Mouse (Mus musculus): ENCODE measurements around the gene Angptl6.
A peak's percentile ranks its signal among the peaks of the same experiment; 100 is the strongest.

The Angptl6 gene

DNA sequence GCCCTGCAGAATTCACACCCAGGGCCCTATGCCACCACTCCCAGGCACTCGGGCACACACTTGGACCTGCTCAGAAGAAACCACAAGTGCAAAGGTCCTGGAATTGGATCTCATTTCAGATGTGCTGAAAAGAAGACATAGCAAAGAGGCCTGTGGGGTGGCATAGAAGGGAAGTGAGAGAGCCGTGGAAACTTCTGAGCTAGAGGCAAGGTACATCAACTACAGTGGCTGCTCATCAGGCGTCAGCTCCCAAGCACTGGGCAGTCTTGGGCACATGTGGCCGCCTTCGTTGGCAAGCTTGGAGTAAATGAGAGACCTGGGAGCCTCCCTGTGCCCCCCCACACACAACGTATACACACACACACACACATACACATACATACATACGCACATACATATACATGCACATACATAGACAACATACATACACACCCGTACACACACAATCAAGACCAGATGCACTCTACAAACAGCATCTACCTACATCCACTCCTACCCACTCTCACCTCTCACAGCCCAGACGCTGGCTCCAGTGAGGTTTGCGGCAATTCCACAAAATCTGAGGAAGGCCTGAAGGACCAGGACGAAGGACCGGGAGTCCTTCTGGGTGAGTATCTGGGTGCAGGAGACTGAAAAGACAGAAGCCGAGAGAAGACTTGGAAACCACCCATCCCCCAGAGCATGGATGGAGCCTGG, at the start of gene Angptl6:
Angptl6 (minus strand) TSS at position 631 of the 696 bp plus-strand sequence.
- peak; percentile 69 for DNase-seq

DNA sequence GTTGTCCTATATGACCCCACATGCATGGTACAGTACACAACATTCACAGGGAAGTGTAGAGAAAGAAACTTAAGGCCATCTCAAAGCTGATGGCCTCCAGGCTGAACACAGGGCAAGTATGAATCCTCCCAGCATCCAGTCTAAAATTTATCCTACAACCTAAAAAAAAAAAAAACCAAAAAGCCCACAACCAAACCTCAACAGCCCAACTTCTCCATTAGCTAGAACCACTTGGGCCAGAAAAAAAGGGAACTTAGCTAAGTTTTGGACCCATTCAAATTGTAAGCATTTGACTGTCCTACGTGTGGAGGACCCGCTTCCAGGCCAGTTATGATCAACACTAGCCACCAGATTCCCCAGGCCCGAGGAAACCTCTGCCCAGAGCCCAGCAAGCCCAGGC, 43.7 kb upstream of the Angptl6 start:
- DNase-seq = no peak

DNA sequence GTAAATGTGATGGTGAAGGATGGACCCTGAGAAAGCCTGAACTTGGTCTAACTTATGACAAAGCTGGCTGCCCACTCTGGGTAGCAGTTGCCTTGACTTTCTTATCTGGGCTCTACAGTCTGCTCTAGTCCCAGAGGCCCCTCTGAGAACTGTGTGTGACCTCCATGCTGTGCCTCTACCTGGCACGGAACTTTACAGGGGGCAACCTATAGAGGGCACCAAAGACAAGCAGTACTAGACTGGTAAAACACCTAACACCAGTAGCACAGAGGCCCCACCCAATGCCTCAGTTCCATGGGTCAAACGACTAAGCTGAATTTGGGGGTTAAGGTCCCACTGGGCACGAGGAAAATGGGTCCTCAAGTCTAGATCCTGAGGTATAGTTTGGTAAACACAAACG, 36.6 kb upstream of the Angptl6 start:
- no peak for DNase-seq

DNA sequence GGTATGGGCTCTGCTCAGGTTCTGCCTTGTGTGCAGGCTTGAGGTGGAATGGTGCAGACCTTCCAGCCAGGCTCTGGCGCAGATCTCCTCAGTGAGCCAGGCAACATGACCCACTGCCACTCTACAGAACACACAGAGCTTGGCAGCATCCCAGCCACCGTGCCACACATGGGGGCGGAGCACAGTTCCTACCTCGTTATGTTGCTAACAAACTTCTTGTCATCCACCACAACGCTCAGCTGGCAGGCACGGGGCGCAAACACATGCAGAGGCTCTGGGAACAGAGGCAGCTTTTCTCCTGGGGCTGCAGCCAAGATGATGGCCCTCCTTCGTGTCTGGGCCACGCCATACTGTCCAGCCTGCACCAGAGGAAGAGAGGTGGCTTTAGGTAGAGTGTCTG, 30.4 kb upstream of the Angptl6 start:
- DNase-seq = no peak

GRCm38 (mm10) chr9:20902174-20902491, 22.6 kb upstream of the Angptl6 start:
- DNase-seq = no peak

GRCm38 (mm10) chr9:20901466-20902173, 22.1 kb upstream of the Angptl6 start:
- DNase-seq = no peak

- peak; percentile 82 for DNase-seq
Measured at GRCm38 (mm10) chr9:20898511-20899073, 19.1 kb upstream of the Angptl6 start, which contains the start of gene Eif3g. TSS of gene Eif3g (minus strand) at chr9:20898623.

- no peak for DNase-seq
Measured at GRCm38 (mm10) chr9:20897736-20898510, 18.4 kb upstream of the Angptl6 start.

GRCm38 (mm10) chr9:20895382-20895781, 15.9 kb upstream of the Angptl6 start:
- no peak for DNase-seq

DNA sequence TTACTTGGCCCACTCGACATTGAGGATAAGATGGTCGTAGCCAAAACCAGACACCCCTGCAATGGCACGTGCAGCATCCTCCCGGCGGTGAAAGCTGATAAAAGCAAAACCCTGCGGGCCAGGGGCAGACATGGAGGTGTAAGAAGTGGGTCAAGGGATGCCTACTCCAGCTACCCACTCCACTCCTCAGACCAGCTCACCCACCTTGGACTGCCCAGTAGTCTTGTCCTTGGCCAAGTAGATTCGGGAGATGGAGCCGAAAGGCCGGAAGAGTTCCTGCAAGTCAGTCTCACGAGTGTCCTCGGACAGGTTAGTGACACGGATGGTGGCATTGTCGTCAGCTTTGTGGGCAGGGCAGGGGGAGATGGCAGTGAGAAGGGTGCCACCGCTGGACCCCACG, 15.1 kb upstream of the Angptl6 start:
- no peak for DNase-seq

DNA sequence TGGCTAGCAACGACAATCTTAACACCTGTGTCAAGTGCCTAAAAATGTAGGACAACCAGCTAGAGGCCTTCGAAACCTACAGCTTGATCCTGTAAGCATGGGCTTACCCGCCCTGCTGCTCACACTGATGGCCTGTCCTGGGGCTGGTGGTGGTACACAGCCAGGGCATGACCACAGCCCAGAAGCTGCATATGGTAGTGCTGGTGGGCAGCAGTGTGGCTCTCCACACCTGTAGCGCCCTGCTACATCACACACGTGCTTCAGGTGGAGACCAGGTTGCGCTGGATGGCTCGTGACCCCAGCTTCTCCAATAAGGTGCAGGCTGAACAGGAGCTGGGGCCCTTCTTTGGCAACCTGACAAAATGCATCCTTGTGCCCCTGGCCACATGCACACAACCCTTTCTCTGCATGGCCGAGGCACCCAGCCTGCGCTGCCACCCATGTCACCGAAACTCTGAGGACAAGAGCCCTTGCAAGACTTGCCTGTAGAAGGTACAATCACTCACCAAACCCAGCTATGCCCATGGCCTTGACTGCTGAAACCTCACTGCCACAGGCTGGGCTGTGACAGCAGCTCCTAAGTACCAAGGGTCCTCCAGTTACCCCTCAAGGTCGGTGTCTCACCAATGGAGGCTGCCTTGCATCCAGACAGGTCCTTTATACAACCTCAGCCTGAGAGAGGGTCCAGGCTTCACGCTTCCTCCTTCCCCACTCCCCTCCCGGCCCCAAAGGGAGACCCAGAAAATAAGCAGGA, 14.2 kb upstream of the Angptl6 start:
- no peak for DNase-seq

GRCm38 (mm10) chr9:20893069-20893468, 13.5 kb upstream of the Angptl6 start:
- no peak for DNase-seq

DNA sequence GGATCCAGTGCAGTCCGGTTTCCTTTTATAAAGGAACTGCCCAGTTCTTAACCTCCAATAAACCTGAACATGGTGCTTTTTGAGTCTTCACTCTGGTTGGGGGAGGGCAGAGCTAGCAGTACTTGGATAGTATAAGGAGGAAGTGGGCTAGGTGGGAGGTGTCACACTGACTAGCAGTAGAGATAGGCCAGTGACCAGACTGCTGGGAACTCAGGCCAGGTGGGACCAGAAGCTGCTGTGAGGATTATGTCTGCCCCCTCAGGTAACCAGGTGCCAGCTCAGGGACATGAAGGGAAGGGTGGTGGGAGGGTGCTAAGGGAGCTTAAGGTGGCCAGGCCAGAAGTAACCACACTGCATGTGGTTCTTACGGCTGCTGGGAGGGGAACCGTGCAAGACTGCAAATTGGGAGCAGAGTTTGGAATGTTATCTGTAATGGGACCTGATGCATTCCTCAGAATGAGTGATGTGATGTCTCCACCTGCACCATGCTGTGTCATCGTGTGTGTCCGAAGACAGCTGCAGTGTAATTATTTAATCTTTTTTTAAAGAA, 12.7 kb upstream of the Angptl6 start:
- peak; percentile 22 for DNase-seq

GRCm38 (mm10) chr9:20891339-20892103, 12.0 kb upstream of the Angptl6 start:
- DNase-seq = no peak

- no peak for DNase-seq
Measured at GRCm38 (mm10) chr9:20890411-20890810, 10.9 kb upstream of the Angptl6 start.

- peak; percentile 60 for DNase-seq
Measured at GRCm38 (mm10) chr9:20889185-20890141, 9.9 kb upstream of the Angptl6 start.

DNA sequence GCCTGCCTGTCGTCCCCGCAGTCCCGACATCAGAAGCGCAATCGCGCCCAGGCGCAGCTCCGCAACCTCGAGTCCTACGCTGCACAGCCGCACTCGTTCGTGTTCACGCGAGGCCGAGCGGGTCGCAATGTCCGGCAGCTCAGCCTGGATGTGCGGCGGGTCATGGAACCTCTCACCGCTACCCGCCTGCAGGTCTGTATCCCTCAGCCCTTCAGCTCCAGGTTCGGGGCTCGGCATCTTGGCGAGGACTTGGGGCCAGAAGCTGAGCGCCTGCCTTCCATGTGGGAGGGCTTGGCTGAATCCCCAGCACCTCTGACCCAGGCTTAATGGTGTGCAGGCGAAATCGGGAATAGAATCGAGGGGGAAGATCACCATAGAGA, 8.8 kb upstream of the Angptl6 start:
- no peak for DNase-seq

DNA sequence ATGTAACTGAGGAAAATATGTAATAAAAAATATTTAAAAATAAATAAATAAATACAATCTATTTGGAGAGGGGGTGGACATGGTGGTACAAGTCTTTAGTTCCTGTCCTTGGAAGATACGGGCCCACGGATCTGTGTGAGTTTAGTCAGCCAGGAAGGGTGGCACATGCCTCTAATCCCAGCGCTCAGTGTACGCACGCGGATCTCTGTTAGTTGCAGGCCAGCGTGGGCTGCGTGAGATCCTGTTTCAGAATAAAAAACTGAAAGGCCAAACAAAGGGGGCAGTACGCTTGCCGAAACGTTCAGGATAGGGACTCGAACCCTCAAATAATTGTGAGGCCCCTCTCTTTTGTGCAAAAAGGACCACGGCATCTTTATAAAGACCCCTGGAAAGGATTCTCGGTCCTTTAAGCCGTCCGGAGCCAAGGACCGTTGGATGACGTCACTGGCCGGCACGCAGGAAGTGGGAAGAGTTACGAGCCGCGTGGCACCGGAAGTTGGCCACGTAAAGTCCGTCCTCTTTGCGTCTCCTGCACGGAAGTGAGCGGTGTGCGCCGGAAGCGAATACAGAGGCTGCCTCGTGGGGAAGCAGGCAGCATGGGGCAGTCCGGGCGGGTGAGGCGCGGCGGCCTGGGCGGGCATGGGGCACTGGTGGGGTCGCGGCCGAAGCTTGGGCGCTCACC, 8.3 kb upstream of the Angptl6 start, which contains the start of gene Ppan:
Ppan (plus strand) TSS at position 472 of the 682 bp plus-strand sequence.
- DNase-seq = peak; percentile 97

- DNase-seq = no peak
Measured at GRCm38 (mm10) chr9:20887191-20887590, 7.7 kb upstream of the Angptl6 start.

DNA sequence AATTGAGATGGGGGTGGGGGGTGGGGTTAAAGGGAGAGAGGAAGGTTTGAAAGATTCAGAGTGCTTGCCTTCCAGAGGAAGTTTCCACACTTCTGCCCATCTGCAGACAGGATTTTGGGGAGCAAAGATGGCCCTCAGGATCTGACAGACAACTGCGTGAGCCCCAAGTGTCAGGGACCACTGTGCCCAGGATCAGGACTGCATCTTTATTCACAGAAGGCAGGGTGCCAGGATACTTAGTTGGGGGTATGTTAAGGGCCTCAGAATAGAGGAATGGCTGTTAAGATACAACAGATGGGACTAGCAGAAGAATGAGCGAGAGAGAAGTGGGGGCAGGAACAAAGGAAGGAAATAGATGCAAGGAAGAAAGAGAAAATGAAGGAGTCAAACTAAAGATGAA, 7.0 kb upstream of the Angptl6 start:
- peak; percentile 51 for DNase-seq
